Mouse (Mus musculus) 3T3-L1 (cell line): Measurements from ENCODE around the gene Slc5a12.

Experiments used
- DNase-seq: peaks from one replicate; pipeline ENCODE4 v3.0.0-alpha.2; 2015; ENCODE audit warnings: low read depth, low spot score

The Slc5a12 gene

DNA sequence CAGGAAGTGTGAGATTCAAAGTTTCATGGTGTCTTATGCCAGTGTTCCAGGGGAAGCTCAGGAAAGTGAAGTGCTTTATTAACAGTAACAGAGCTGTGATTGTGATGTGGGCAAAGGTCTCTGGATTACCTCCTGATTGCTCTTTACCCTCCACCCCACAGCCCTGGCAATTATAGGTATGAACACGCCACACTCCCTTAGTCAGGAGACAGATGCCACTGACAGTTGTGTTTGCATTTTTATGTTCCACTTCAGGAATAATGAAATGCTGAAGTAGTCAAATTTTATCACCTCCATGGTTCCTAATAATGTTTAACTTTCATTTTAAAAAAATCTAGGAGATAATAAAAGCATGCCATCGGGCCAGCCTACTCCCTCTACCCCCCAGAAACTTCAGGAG, at the start of gene Slc5a12:
TSS of gene Slc5a12 (plus strand) at position 367 of the 400 bp plus-strand sequence.
- no peak for DNase-seq

DNA sequence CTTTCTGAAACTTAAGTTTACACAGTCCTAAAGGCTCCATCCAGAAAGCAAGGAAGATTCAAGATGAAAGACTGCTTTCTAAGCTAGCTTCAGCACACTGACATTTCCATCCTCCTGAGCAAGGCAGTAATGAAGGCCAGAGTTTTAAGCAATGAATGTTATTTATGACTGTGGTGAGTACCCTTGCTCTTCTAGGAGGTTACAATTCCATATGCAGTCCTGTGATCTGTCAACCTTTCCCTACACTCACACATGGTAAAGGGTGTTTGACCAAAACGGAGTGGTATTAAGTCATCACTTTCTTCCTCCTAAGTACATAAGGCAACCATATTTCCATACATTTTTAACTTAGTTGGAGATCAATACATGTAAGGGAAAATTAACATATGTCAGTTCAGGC, 41.0 kb upstream of the Slc5a12 start:
- no peak for DNase-seq

DNA sequence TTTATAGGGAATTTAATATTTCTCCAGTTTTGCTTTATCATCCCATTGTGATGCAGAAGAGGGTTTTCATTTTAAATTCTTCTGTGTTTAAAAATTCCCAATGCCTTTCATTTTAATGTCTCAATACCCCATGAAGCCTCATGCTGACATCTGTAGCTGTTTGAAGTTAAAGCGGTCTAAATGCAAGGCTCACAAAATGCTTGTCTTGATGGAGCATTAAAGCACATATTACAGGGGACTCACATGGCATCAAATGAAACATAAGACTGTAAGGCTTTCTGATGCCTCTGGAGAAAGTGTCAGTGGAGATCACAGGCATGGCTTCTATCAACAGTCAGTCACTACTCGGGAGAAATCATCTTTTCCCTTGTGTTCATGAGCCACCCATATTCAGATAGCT, 34.5 kb upstream of the Slc5a12 start:
- no peak for DNase-seq

DNA sequence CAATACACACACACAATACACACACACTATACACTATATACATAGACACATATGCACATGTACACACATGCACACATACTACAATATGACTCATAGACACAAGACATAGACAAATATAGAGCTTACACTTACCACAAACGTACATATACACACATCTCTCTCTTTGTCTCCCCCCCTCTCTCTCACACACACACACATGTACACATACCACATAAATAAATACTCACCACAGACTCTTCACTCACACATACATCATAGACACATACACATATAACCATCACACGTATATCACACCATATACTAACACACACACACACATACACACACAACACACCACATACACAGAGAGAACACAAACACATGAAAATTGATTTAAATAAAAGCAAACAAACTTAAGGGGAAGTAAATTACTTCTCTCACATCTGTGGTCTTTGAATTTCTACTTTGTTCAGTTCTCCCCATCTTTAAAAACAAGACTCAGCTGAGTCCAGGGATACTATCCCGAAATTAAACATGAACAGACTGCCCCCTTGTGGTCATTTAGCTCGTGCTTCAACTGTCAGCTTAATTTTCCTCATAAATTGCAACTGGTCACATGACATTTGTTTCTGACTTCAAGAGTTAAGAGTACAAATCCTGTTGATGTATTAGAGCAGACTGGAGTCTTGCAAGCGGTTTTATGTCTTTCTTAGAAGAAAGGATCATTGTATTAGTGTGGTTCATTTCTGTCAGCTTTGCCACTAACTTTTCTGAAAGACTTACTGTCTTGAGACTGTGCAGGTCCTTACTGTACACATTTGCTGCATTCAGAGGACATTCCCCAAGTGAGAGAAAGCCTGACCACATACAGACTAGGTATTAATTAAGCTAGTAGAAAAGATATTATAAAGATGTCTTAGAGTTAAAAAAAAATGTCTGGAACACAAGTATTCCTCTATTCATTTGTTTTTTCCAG, 32.1 kb upstream of the Slc5a12 start:
- DNase-seq = peak; percentile 85

DNA sequence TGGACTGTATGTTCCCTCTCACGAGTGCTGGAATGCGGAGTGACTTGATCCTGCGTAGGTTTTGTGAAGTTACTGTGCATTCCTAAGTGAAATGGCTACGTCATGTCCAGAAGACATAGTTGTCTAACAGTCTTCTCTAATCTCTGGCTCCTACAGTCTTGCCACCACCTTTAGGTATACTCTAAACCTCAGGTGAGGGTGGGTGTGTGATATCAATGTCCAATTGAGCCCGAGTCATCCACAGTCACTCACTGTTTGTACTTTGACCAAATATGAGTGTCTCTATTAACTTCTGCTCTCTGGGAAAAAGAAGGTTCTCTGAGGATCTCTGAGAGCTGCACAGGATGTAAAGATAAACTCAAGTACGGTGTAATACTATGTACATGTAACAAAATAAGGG, 10.4 kb upstream of the Slc5a12 start:
- no peak for DNase-seq

DNA sequence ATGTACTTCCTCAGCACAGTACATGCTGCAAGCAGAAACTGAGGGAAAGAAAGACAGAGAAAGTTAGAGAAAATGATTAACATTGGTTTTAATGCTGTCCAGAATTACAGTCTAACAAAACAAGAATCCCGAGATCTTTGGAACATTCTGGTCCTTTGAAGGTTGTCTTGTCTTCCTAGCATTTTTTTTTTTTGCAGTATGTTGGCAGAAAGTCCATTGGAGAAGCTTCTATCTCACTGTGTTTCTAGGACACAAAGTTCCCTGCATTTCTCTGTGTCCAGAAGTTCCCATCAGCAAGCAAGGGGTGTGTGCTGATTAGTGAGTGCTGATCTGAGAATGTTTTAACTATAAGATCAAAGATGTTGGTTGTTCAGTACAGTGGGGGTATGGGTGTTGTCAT, 7.1 kb upstream of the Slc5a12 start:
- no peak for DNase-seq

DNA sequence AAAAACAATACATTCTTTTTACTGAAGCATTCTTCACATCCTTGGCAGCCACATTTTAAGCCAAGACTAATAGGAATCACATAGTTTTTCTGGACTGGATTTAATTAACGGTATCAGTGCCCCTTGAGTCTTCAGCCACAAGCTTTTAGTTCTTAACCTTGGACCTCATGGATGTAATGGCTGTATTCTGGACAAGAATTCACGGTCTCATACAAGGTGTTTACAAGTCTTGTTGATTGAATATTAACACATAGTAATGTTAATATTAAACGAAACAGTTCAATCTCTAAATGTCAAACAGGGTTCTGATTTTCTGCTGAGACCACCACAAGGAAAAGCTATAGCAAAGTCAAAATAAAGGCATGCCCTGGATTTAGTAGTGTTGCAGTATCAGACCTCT, 4.8 kb upstream of the Slc5a12 start:
- DNase-seq = no peak

DNA sequence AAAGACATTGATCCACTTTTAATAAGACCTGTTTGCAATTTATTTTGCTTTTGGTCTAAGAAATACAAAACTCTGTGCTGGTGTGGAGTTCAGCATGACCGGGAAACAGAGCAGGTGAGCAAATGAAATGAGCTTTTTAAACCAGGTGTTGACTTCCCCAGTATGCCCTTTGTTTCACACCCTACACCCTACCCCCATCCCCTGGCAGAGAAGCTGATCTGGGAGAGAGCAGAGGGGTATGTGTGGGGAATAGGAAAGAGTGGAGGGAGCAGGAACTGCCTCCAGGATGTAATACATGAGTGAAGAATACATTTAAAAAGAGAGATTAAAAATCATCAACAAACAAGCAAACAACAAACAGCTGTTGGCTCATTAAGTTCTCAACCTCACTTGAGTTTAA, 47.3 kb downstream of the Slc5a12 start:
- no peak for DNase-seq

DNA sequence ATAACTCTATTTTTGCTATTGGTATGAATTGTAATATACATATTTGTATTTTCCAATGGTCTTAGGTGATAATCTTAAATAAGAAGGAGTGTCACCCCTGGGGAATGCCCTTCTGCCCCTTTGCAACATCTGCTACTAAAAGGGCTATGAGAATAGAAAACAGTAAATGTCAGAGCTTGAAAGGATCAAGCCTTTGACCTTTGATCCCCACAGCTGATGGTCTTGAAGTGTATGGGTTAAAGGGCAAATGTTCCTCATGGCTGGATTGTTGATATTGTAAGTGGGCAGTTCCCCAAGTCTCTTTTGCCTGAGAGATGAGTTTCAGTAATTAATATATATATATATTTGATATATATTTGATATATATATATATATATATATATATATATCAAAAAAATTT, 47.7 kb downstream of the Slc5a12 start:
- no peak for DNase-seq

DNA sequence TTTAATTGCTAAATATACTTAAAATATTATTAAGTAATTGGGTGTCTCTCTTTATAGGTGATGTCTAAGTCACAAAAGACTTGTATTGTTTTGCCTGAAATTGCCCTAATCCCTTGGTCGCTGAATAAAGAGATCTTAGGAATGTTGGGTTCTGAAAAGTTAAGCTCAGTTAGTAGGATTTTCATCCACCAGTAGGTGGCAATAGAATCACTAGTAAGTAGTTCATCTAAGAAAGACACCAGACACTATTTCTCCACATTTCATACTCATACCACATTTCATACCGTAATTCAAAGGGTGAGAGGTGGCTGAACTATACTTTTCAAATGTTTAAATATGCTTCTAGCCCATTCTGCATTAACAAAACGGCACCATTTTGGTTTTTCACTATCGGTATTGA, 66.2 kb downstream of the Slc5a12 start:
- peak; percentile 63 for DNase-seq

DNA sequence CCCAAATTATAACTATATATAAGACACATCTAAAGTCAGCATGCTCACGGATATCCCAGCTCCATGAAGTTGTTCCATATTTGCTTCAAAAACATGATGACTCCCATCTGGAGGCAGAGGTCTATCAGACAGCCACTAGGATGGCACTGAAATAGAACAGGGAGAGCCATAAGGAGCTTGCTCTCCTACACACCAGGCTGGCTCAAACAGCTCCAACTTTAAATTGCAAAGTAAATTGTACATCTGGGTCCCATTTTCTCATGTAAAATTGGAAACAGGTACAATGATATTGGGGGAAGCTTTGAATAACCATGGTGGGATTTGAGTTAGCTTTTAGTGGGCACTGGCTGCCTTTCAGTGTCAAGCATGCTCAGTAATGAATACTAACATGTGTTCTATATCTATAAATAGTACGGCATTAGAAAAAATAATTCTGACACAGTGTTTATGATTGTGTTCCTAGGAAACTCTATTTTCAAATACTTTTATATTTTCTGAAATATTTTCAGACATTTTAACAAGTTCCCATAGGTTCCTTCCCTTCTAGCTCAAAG, 74.0 kb downstream of the Slc5a12 start:
- DNase-seq = no peak
